Mouse (Mus musculus) brain, embryonic 14.5 days (tissue): ENCODE measurements around the gene Gatc.

ENCODE experiments used
- CTCF ChIP-seq: fragments of 200-500 bp; IDR thresholded peaks from 2 replicates; pipeline ENCODE4 v1.5.1; 2012; ENCODE audit warnings: inconsistent platforms, mild to moderate bottlenecking, moderate library complexity, borderline replicate concordance; ENCODE audit not compliant: insufficient read depth, insufficient read length; ENCODE audit errors: extremely low read depth
- POLR2A ChIP-seq: fragments of 200-500 bp; IDR thresholded peaks from 2 replicates; pipeline ENCODE4 v1.6.1; 2012; ENCODE audit warnings: mild to moderate bottlenecking, inconsistent platforms, borderline replicate concordance; ENCODE audit not compliant: poor library complexity, insufficient read depth, insufficient read length, severe bottlenecking; ENCODE audit errors: extremely low read depth

GRCm38 (mm10) chr5:115374204-115374820 lies 33.3 kb upstream of the Gatc start:
- TF ChIP-seq CTCF (no peak), POLR2A (no peak)
